Mouse (Mus musculus) right cerebral cortex, adult 18-20 months (tissue): ENCODE data around the gene Man1c1.

Experiments
- DNase-seq: peaks from one replicate; pipeline ENCODE4 v3.0.0; 2022; ENCODE audit warnings: mixed read lengths

Man1c1 gene

DNA sequence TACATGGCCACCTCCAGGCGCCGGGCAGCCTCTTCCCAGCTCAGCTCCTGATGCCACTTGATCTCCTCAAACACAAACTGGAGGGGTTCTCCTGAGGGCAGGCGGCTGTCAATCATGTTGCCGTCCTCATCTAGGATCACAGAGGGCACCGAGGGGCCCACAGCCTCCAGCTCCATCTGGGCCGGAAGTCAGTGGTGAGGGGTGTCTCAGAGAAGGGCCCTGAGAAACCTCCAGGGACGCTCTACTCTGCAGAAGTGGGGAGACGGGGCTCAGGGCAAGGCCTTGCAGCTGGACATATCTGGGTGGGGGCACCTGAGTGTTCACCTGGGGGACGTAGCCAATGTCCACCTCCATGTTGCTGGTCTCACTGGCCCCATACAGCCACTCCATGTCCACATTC is 161.4 kb downstream of the Man1c1 start:
- no peak for DNase-seq

DNA sequence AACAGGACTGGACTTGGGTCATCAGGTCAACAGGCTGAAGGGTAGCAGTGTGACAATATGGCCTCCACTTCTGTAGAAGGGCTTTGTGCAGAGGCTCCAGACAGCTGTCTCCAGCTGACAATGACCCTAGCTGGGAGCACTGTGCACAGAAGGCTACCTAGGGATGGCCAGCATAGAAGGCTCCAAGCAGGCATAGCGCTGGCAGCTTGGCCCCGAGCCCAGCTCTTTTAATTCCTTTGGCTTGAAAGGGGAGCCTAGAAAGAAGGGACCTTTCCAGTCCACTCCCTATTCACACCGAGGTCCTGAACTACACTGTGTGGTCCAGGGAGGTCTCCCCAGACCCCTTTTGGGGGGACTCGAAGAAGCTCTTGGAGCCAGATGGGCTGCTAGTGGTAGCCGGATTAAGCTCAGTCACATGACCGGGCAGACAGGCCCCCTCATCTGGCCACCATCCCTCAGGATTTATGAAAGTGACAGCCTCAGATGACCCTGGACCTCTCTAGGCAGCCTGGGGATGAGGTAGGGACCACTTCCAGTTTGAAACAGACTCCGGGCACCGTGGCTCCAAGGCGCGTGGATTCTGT is 165.0 kb downstream of the Man1c1 start:
- DNase-seq: no peak

DNA sequence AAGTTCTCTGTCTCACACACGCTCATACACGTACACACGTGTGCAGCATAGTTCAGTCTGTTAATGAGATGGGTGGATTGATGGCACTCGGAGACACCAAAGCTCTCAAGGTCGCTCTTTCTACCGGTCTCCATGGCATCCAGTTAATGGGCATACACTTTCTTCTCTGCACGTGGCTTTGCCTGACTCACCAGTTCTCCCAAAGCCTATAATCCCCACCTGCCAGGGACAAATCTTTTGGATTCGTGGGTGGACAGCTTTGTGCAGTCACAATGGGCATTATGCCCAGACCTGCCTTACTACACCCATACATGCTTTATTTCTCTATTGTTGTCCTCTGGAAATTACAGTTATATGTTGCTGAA is 168.3 kb downstream of the Man1c1 start:
- DNase-seq: peak; percentile 57

DNA sequence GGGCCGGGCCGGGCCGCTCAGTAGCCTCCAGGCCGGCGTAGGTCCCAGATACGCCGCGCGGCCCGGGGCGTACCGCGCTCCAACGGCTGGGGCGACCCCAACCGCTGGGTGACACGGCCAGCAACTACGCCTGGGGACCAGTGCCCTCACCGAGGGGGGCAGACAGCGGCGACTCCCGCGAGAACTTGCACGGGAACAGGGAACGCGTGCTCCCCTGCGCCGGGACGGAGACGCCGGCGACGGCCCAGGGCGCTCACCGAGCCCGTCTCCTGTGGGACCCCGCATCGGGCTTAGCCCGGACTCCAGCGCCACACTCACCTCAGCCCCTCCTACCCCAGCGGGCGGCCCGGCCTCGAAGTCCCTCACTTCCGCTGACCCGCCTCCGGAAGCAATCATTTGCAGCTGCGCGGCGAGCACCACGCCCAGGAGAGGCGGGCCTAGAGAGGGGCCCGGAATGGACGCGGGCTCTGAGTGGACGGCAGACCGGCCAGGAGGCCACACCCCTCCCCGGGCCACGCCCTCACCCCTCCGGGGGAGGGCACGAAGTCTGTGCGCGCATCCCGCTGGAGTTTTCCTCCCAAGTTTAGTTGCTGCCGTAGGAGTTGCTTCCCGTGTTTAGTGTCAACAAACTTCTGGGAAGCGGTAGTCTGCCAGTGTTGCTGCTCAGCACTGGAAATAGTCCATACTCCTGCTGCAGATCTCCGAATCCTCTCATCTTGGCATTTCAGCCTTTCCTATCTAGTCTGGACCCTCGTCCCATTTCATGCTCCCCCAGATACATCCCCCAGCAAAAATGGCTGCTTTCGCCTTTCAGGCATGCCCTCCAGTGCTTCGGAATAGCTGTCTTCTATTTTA is 168.9 kb downstream of the Man1c1 start, which contains the start of gene Mtfr1l:
Mtfr1l (minus strand) TSS at position 456 of the 855 bp plus-strand sequence.
- peak; percentile 98 for DNase-seq

DNA sequence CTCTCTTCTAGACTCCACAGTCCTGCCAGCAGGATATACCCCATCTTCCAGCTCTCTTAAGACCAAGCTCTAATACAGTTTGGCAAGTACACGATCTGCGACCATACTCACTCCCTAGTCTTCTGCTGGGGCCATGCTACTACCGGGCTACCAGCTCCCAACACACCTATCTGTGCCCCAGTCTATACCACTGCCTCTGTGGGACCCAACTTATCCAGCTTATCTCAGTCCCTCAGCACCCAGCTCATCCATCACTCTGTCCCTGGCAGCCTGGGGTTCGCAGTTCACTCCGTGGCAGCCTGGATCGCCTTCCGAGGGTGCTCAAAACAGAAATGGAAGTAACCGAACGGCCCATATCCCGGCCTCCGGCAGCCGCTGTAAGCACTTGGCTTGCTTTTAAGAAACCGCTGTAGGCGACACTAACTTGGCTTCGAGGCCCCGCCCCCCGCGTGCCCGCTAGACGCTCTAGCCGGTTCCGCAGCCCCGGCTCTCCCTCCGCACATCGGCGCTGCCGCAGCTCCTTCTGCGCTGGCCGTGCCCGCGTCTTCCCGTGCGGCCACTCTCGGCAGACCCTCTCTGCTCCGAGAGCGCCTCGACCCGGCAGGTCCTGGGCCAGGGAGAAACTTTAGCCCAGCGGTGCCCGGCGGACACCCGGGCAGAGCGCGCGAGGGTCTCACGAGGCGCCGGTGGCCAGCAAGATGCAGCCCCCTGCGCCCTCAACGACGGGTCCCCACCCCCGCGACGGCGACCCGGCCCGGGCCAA is 169.8 kb downstream of the Man1c1 start:
- peak; percentile 70 for DNase-seq

DNA sequence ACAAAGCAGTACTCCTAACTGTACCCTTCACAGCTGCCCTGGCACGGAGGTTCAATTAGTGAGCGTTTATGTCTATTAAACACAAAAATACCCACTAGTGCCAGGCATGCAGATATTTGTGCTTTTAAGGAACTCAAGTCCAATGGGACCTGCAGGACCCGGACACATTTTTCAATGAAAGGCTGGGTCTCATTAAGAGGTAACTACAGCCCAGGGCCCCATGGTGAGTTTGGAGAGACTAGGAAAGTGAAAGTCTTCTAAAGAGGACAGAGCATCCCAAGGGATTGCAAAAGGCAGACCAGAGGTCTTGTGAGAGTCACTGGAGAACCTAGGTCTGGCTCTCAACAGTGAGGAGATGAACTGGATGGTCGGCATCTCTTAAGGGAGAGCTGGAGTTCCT is 170.7 kb downstream of the Man1c1 start:
- DNase-seq: no peak

DNA sequence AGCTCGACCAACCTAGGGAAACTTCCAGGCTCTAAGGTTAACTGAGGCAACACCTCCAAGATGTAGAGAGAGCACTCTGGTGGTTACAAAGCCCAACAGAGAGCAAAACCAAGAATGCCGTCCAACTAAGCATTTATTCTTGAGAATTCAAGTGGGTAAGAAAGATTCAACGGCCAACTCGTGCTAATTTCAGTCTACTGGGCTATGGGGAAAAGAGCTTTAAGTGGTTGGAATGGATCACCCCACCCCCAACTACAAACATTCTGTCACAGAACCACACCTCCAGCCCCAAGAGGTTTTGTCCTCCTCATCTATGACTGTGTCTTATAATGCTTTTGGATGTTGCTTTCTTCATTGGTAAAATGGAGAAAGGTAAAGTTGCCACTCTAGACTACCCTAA is 171.2 kb downstream of the Man1c1 start:
- DNase-seq: no peak

DNA sequence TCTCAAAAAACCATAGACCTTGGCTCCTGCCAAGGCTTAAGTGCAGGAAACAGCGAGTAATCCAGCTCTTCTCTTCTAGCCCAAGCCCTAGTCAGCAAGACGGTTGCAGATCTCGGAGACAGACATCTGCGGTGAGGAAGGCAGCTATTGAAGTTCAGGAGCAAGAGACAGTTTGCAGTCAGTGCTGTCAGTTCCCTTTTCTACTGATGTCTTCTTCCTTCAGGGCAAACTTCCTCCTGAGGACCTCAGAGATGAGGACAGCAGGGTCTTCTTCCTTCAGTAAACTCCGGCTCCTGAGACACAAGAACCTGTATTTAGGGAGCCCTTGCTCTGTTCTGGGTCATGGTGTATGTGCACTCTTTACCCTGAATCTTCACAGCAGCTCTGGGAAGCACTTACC is 177.9 kb downstream of the Man1c1 start:
- no peak for DNase-seq

DNA sequence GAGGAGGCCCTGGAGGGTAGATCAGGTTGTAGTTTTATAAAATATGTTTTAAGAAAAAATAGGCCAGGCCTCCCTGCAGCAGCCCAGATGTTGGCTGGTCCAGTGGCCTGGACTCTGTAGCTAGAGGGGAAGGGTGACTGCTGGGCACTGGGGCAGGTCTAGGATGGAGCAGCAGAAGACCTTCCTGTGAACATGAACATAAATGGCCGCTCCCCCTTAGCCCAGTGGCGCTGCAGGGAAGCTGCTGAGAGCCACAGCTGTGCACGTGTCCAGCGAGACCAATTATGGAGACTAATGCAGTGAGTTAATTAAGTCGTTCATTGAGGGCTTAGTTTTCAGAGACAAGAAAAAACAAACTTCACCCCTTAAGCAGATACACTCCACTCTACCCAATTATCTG is 178.3 kb downstream of the Man1c1 start:
- no peak for DNase-seq

DNA sequence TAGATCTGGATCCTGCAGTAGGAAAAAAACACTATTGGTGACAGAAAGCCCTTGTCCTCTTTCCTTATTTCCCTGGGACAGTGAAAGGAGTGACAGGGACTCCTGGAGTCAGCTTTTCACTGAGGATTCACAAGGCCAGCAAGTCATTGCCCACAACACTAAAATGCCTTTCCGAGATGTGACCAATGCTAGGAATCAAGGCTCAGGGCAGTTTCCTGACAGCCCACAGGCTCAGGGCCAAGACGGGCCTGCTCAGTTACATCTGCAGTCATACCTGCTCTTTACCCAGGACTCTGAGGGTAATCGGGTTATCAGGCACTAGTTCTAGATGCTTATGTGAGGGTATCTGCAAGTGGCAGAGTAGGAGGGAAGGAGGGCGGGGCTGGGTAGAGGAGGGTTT is 180.6 kb downstream of the Man1c1 start:
- no peak for DNase-seq

DNA sequence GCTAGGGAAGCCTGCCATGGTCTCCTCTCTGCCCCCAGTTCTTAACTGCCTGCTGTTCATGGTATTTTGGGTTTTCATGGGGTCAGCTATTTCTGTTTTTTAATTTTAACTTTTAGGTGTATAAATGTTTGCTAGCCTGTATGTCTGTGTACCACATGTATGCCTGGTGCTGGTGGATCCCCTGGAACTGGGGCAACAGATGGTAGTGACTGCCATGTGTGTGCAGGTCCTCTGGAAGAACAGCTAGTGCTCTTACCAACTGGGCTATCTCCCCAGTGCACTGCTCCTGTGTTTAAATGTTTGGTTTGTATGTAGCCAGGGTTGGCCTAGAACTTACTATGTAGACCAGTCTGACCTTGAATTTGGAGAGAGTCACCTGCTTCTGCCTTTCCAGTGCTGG is 184.8 kb downstream of the Man1c1 start:
- DNase-seq: no peak

DNA sequence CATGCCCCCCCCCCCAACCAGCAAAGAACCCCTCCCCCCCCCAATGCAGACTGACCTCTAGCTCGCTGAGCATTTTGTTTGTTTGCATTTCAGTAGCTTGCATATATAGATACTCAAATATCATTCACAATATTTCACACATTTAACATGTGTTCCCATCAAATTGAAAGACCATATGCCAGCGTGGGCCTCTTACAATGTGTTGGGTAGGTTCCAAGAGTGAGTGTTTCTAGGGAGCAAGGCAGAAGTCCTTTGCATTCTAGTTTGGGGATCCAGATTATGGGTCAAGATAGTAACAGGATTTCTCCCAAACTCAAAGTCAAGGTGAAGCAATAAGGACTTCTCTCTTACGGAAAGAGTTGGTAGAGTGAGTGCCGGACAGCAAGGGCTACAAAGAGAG is 185.5 kb downstream of the Man1c1 start:
- DNase-seq: no peak

DNA sequence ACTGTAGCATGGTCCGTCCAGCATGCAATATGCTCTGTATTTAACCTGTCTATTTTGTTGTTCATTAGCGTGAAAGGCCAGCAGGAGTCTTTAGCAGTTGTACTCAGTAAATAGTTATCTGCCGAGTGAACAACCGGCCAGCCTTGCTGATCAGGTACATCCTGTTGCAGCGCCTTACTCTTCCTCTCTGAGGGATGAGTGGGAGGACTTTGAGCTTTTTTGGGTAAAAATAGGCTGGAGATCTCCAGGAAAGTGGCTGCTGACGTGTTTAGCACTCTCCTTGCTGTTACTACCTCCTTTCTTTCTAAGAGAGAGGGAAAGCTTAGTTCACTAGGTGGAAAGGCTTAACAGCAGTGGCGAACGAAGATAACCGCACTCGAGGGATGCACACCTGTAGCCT is 186.4 kb downstream of the Man1c1 start:
- DNase-seq: peak; percentile 74

DNA sequence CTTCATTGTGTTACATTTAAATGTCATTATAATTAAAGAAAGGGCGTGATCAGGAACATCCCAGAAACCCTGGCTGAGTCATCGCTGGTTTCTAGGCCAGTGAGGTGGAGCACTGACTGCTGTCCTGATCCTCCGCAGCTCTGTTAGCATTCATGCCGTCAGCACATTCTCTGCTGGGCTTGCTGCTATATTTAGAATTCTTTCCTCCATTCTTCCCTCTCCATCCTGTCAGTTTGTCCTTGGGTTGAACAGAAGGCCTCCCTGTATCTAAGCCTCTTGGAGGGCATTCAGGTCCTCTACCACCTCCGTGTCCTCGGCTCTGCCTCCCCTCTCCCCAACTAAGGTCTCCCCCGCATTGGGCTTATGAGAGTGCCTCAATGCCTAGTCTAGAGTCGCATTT is 187.1 kb downstream of the Man1c1 start:
- peak; percentile 73 for DNase-seq

DNA sequence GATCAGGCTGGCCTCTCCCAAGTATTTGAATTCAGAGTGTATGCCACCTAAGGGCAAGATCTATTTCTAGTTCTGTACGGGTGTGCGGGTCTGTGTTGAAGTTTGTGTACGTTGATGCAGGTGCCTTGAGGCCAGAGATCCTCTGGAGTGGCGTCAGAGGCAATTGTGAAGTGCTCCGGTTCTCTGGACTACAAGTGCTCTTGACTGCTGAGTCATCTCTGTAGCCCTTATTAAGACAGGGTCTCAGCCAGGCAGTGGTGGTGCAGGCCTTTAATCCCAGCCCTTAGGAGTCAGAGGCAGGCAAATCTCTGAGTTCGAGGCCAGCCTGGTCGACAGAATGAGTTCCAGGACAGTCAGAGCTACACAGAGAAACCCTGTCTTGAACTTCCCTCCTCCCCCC is 188.5 kb downstream of the Man1c1 start:
- DNase-seq: no peak

DNA sequence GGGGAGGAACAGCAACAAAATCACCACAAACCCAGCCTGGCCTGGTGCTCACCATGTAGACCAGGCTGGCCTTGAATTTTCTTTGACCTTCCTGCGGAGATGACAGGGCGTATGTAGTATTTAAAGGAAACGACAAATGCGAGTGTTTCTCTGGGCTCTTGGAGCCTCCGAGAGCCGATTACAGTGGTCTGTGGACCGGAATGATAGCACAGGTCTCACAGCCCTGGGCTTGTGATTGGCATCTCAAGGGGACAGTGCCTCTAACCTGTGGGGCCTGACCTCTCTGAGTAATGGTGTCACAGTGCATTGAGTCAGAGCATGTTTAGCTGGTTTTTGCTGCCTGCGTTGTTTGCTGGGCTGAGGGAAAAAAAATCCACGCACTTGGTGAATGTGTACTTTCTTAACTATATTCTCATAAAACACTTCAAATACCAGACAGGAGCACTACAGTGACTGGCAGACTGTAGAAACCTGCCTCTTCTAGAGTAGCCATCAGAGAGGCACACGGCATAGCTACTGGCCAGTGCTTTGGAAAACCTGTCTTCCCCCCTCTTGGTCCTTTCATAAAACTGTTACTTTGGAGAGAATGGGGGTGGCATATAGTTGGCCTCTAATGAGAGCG is 189.7 kb downstream of the Man1c1 start:
- no peak for DNase-seq

DNA sequence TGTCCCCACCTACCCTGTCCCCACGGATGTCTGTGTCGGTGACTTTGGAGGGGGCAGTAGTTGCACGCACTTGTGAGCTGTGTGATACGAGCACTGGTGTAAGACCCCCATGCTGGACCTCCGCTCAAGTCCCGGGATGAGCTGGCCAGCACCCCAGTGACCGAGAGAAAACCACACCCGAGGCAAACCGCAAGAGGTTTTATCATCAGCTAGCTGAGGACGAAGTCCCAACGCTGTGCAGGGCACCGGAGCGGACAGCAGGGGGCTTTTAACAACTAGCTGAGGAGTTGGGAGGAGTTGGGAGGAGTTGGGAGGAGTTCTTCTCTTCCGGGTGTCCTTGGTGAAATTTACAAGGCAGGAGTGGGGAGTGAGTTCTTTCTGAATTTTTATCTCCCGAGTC is 191.3 kb downstream of the Man1c1 start:
- DNase-seq: peak; percentile 36

DNA sequence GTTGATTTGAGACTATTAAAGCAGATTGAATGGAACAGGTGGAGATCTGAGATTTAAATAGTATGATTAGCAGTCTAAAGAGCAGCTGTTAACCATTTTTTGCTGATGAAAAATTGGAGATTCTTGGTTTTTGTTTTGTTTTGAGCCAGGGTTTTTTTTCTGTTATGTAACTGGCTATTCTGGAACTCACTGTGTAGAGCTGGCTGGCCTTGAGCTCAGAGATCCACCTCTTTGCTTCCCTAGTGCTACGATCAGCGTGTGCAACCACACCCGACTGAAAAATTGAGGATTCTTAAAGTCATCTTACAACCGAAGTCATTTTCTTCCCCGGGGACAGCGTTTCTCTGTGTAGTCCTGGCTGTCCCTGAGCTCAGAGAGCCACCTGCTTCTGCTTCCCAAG is 192.4 kb downstream of the Man1c1 start:
- DNase-seq: no peak
